Mouse (Mus musculus): Measurements from ENCODE around the gene Psg28.
"Not testable (repeated sequence)": the region's sequence is repeated elsewhere in the genome, so short reads cannot be mapped to it uniquely, and the experiment has no call there.

Gene Psg28
- long read RNA-seq, experiment 1 = 0 reads
- long read RNA-seq, experiment 2 = 0 reads

GRCm38 (mm10) chr7:18431941-18432340 lies at the start of gene Psg28:
Psg28 (minus strand) TSS chr7:18432041.
- intact Hi-C loops (cut with DNase I) = loop anchor here (5.0 kb wide), 1 partner anchor 75 kb away; the partner anchor contains the start of gene Psg18

GRCm38 (mm10) chr7:18403407-18403806 lies 28.4 kb downstream of the Psg28 start:
- intact Hi-C loops (cut with DNase I) = no loop called here

- intact Hi-C loops (cut with DNase I) = no loop called here
Measured at GRCm38 (mm10) chr7:18402527-18403237, 29.2 kb downstream of the Psg28 start.

- intact Hi-C loops (cut with DNase I) = not testable (repeated sequence)
Measured at GRCm38 (mm10) chr7:18391483-18391882, 40.4 kb downstream of the Psg28 start.

- intact Hi-C loops (cut with DNase I) = no loop called here
Measured at GRCm38 (mm10) chr7:18378295-18378694, 53.5 kb downstream of the Psg28 start.

Small RNAs within 50 kb of the gene (microRNA-seq; reads per million reads assigned to microRNA genes)
- gene Gm24715 = 0 reads per million in 2 experiments
